Mouse (Mus musculus) lung, postnatal 0 days (tissue): ENCODE data around the gene Rpn2. TPM values are rescaled to one million over a fixed set of nuclear protein-coding genes. Genes with fewer than 3 reads are reported as not detected.

Experiments used
- ATAC-seq: fragments of 200-750 bp; cut with Nextera tagmentation; 2 replicates; pipeline ENCODE4 v1.8.0; 2017; ENCODE audit warnings: moderate library complexity
- DNase-seq: peaks from one replicate; pipeline ENCODE4 v3.0.0-alpha.2; 2016; ENCODE audit warnings: low spot score
- H3K27ac ChIP-seq: fragments of 300-500 bp; sonication (generic); 2 replicates; pipeline ENCODE4 v1.5.1; 2014; ENCODE audit warnings: antibody characterized with exemption, mild to moderate bottlenecking, low read length, mixed read lengths
- H3K27me3 ChIP-seq: fragments of 300-500 bp; sonication (generic); replicated peaks from 2 replicates; pipeline ENCODE4 v1.6.1; 2014; ENCODE audit warnings: low read length, mixed read lengths; ENCODE audit not compliant: insufficient read depth
- H3K36me3 ChIP-seq: fragments of 300-500 bp; sonication (generic); 2 replicates; pipeline ENCODE4 v1.6.1; 2014; ENCODE audit warnings: low read length, mixed read lengths; ENCODE audit not compliant: insufficient read depth
- H3K4me1 ChIP-seq: fragments of 300-500 bp; sonication (generic); 2 replicates; pipeline ENCODE4 v1.6.1; 2014; ENCODE audit warnings: antibody characterized with exemption, low read depth, low read length, mixed read lengths; ENCODE audit not compliant: insufficient read depth
- H3K4me2 ChIP-seq: fragments of 300-500 bp; sonication (generic); replicated peaks from 2 replicates; pipeline ENCODE4 v1.6.1; 2014; ENCODE audit warnings: low read depth, mild to moderate bottlenecking, low read length, moderate library complexity, mixed read lengths
- H3K4me3 ChIP-seq: fragments of 300-500 bp; sonication (generic); 2 replicates; pipeline ENCODE4 v1.5.1; 2014; ENCODE audit warnings: low read depth, low read length
- H3K9ac ChIP-seq: fragments of 300-500 bp; sonication (generic); replicated peaks from 2 replicates; pipeline ENCODE4 v1.6.1; 2014; ENCODE audit warnings: low read depth, mild to moderate bottlenecking
- H3K9me3 ChIP-seq: fragments of 300-500 bp; sonication (generic); 2 replicates; pipeline ENCODE4 v1.6.1; 2016; ENCODE audit warnings: low read length, mixed read lengths
- CTCF ChIP-seq: IDR thresholded peaks from 2 replicates; pipeline ENCODE4 v1.5.1; 2016; ENCODE audit warnings: antibody characterized with exemption, mild to moderate bottlenecking
- EP300 ChIP-seq: IDR thresholded peaks from 2 replicates; pipeline ENCODE4 v1.6.1; 2016; ENCODE audit warnings: antibody characterized with exemption, mild to moderate bottlenecking, control low read depth
- WGBS: fragments of 180-500 bp; shearing (Covaris S2); extraction: QIAGEN DNeasy Blood & Tissue Kit; methylation state at CpG from one replicate; pipeline ENCODE4 v1.1.7; 2014; 5-methylcytosine and 5-hydroxymethylcytosine counted together
- polyA plus RNA-seq: library from polyadenylated mRNA; unstranded; fragments of >200 nt; fragmentation: Nextera tagmentation; extraction: Ambion mirVana; gene quantifications from 2 replicates; pipeline ENCODE4 v1.2.1, GENCODE M21; 2015

The Rpn2 gene
- polyA plus RNA-seq, 1 experiment from 2014 or later: 168 TPM

DNA sequence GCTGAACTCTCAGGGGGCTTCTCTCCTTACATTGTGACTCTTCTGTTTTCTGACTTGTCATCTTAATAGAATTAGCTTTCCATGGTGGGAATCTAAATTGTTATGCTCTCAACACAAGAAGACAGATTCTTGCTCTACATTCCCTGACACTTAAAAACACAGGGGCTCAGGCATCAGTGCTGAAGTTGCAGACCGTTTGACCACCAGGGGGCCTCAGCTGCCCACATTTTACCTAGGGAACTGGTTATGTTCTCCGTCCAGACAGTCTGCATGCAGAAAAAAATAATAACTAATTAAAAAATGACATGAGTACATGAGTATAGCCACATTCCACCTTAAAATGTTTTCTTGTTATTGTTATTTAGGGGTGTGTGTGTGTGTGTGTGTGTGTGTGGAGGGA lies 13.3 kb downstream of the Rpn2 start:
- DNase-seq (peak; percentile 90), ATAC-seq (peak; percentile 55)
- TF ChIP-seq CTCF (peak; percentile 89), EP300 (no peak)
- no peaks in the 10 kb centered on the region for H3K27me3 ChIP-seq
- no peak overlapping the region for H3K27ac ChIP-seq
- no peaks in the 10 kb centered on the region for H3K9me3 ChIP-seq
- peaks cover 24% of the 10 kb centered on the region for H3K36me3 ChIP-seq
- WGBS: 6% methylated on average over 2 of the region's 2 CpGs
- no peak overlapping the region for H3K4me2 ChIP-seq
- no peak overlapping the region for H3K9ac ChIP-seq
- no peaks in the 10 kb centered on the region for H3K4me1 ChIP-seq
- no peak overlapping the region for H3K4me3 ChIP-seq

GRCm38 (mm10) chr2:157296105-157296689 lies 17.4 kb downstream of the Rpn2 start:
- Histone ChIP-seq H3K27ac (no peak overlapping the region), H3K9ac (no peak overlapping the region), H3K4me3 (no peak overlapping the region), H3K4me1 (no peaks in the 10 kb centered on the region), H3K36me3 (peaks cover 32% of the 10 kb centered on the region), H3K27me3 (no peaks in the 10 kb centered on the region), H3K9me3 (no peaks in the 10 kb centered on the region), H3K4me2 (no peak overlapping the region)
- DNase-seq (no peak), ATAC-seq (no peak)
- WGBS: 83% methylated on average over 7 of the region's 7 CpGs
- no peak for TF ChIP-seq EP300
- no peak for TF ChIP-seq CTCF

GRCm38 (mm10) chr2:157300051-157300450 lies 21.2 kb downstream of the Rpn2 start:
- H3K9ac ChIP-seq: no peak overlapping the region
- no peaks in the 10 kb centered on the region for H3K27me3 ChIP-seq
- H3K36me3 ChIP-seq: peaks cover 46% of the 10 kb centered on the region
- WGBS: 87% methylated on average over 6 of the region's 6 CpGs
- DNase-seq (no peak), ATAC-seq (no peak)
- H3K27ac ChIP-seq: no peak overlapping the region
- TF ChIP-seq CTCF (no peak), EP300 (no peak)
- H3K4me3 ChIP-seq: no peak overlapping the region
- H3K4me1 ChIP-seq: no peaks in the 10 kb centered on the region
- H3K4me2 ChIP-seq: no peak overlapping the region
- H3K9me3 ChIP-seq: no peaks in the 10 kb centered on the region

- no peak for DNase-seq
- Histone ChIP-seq H3K27me3 (no peaks in the 10 kb centered on the region), H3K9me3 (no peaks in the 10 kb centered on the region), H3K36me3 (peaks cover 35% of the 10 kb centered on the region), H3K4me2 (no peak overlapping the region), H3K9ac (no peak overlapping the region), H3K27ac (peak overlapping the region; percentile 38; the same call in 1 of the 2 replicates), H3K4me1 (peaks cover 7% of the 10 kb centered on the region; the same call in 1 of the 2 replicates), H3K4me3 (no peak overlapping the region)
- 70% methylated on average over 9 of the region's 9 CpGs for WGBS
- ATAC-seq: no peak
- TF ChIP-seq EP300 (no peak), CTCF (no peak)
Observed at GRCm38 (mm10) chr2:157303096-157303495, 24.3 kb downstream of the Rpn2 start.

DNA sequence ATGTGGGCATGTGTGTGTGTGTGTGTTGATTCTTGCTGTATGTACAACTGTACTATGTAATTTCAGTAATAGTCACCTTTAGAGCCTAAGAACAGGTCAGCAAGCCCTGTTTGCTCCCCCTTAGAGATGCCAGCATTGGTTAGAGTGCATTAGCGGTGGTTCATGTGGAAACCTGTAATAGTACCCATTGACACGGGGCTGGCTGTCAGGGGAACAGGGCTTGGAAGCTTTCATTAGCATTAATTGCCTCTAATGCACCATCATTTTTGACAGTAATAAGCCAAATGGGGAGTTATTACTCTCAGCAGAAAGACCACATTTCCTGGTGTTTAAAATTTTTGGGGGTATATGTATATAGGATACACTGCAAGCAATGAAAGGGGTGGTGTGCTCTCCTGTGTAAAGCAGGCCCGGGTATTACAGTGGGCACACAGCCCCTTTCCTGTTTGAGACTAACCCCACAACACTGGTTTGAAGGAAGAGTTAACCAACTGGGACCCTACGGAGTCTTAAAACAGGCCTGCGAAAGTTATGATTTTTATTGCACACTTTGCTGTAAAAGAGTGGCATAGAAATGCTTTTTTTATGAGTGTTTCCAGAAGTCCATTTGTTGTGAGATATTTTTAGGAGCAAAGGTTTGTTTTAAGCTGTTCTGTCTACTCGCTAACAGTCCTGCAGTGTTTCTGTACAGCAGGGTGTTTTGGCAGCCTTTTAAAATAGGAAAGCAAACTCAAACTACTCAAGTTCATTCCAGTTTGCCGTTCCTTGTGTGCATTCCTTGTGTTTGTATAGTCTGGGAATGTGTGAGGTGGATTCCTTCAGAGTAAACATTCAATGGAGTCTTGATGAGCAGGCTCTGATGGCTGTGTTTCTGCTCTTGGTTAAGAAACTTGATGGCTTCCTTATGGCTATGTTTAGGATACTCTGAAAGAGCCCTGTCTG lies 27.5 kb downstream of the Rpn2 start:
- Histone ChIP-seq H3K9ac (no peak overlapping the region), H3K4me2 (no peak overlapping the region), H3K4me3 (no peak overlapping the region), H3K27ac (peak overlapping the region; percentile 78), H3K4me1 (peaks cover 7% of the 10 kb centered on the region; the same call in 1 of the 2 replicates), H3K36me3 (peaks cover 23% of the 10 kb centered on the region; the same call in 1 of the 2 replicates), H3K9me3 (no peaks in the 10 kb centered on the region), H3K27me3 (no peaks in the 10 kb centered on the region)
- ATAC-seq (peak; percentile 88), DNase-seq (peak; percentile 92)
- 39% methylated on average over 7 of the region's 7 CpGs for WGBS
- TF ChIP-seq CTCF (no peak), EP300 (peak; percentile 78)

DNA sequence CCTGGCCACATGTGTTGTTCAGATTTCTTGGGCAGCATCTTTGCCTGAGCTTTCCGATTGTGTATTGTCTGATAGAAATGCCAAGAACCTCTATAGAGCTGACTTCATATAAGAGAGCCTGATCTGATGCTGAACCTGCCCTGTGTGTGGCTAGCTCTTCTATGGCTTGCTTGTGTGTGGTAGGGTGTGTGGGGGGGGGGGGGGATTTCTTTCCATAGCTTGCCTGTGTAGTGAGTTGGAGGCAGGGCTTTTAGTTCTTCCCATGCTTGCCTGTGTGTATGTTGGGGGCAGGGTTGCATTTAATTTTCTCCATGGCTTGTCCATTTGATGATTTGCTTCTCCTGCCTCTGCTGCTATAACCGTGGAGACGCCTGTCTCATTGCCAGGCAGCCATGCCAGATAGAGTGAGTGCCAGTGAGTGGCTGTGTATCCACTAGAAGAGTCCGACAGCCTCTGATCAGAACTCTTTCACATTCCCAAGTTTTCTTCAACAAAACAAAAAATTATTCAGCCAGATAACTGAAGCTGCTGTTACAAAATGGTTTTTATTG lies 29.0 kb downstream of the Rpn2 start:
- no peaks in the 10 kb centered on the region for H3K27me3 ChIP-seq
- H3K27ac ChIP-seq: peak overlapping the region; percentile 78
- H3K9ac ChIP-seq: no peak overlapping the region
- WGBS: 43% methylated on average over 4 of the region's 4 CpGs
- no peak overlapping the region for H3K4me2 ChIP-seq
- no peak overlapping the region for H3K4me3 ChIP-seq
- TF ChIP-seq EP300 (peak; percentile 12; the same call in 1 of the 2 replicates), CTCF (no peak)
- peaks cover 7% of the 10 kb centered on the region; the same call in 1 of the 2 replicates for H3K4me1 ChIP-seq
- ATAC-seq (peak; percentile 59), DNase-seq (peak; percentile 45)
- H3K36me3 ChIP-seq: peaks cover 26% of the 10 kb centered on the region; the same call in 1 of the 2 replicates
- no peaks in the 10 kb centered on the region for H3K9me3 ChIP-seq
